Mouse (Mus musculus) liver, embryonic 16.5 days (tissue): ENCODE data around the gene Prss8. TPM values are rescaled to one million over a fixed set of nuclear protein-coding genes. Genes with fewer than 3 reads are reported as not detected.
A peak's percentile ranks its signal among the peaks of the same experiment; 100 is the strongest.

Source experiments
- ATAC-seq: fragments of 200-750 bp; cut with Nextera tagmentation; 2 replicates; pipeline ENCODE4 v1.8.0; 2017; ENCODE audit warnings: low read depth, mild to moderate bottlenecking, moderate number of reproducible peaks, moderate library complexity
- H3K27ac ChIP-seq: fragments of 300-500 bp; sonication (generic); 2 replicates; pipeline ENCODE4 v1.5.1; 2014; ENCODE audit warnings: mild to moderate bottlenecking, low read length
- H3K27me3 ChIP-seq: fragments of 300-500 bp; sonication (generic); 2 replicates; pipeline ENCODE4 v1.6.1; 2014; ENCODE audit warnings: low read depth, low read length, mixed read lengths; ENCODE audit not compliant: control insufficient read depth, insufficient read depth
- H3K36me3 ChIP-seq: fragments of 300-500 bp; sonication (generic); 2 replicates; pipeline ENCODE4 v1.6.1; 2014; ENCODE audit warnings: mild to moderate bottlenecking; ENCODE audit not compliant: control insufficient read depth, insufficient read depth
- H3K4me1 ChIP-seq: fragments of 300-500 bp; sonication (generic); 2 replicates; pipeline ENCODE4 v1.6.1; 2014; ENCODE audit warnings: low read depth, low read length, mixed read lengths; ENCODE audit not compliant: control insufficient read depth
- H3K4me2 ChIP-seq: fragments of 300-500 bp; sonication (generic); 2 replicates; pipeline ENCODE4 v1.6.1; 2014; ENCODE audit warnings: low read depth, low read length, mixed read lengths
- H3K4me3 ChIP-seq: fragments of 300-500 bp; sonication (generic); 2 replicates; pipeline ENCODE4 v1.5.1; 2014; ENCODE audit warnings: low read depth, mild to moderate bottlenecking, low read length
- H3K9ac ChIP-seq: fragments of 300-500 bp; sonication (generic); 2 replicates; pipeline ENCODE4 v1.6.1; 2014; ENCODE audit warnings: low read depth, low read length
- H3K9me3 ChIP-seq: fragments of 300-500 bp; sonication (generic); replicated peaks from 2 replicates; pipeline ENCODE4 v1.6.1; 2016; ENCODE audit warnings: low read length; ENCODE audit not compliant: control insufficient read depth
- WGBS: fragments of 180-500 bp; shearing (Covaris S2); extraction: QIAGEN DNeasy Blood & Tissue Kit; methylation state at CpG from one replicate; pipeline ENCODE4 v1.1.7; 2014; ENCODE audit not compliant: insufficient replicate concordance; 5-methylcytosine and 5-hydroxymethylcytosine counted together
- polyA plus RNA-seq: library from polyadenylated mRNA; unstranded; fragments of >200 nt; fragmentation: Nextera tagmentation; extraction: Ambion mirVana; gene quantifications from 2 replicates; pipeline ENCODE4 v1.2.1, GENCODE M21; 2015

Gene Prss8
- polyA plus RNA-seq, 1 experiment from 2014 or later, result 18.5 TPM

DNA sequence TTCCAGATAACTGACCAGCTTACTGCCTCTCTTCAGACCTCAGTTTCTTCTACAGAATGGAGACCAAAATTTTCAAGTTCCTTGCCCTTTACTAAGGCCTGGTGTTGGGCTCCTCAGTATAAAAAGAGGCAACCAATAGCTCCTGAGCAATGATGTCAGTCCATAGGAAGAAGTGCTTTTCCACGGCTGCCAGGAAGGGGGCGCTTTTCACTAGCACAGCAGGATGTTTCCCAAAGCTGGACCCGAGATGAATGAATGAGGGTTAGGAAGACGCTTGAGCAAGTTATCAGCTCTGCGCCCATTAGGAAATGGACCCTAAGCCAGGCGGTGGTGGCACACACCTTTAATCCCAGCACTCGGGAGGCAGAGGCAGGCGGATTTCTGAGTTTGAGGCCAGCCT, 8.4 kb downstream of the Prss8 start:
- H3K36me3 ChIP-seq, result no peaks in the 10 kb centered on the region
- H3K27ac ChIP-seq, result no peak overlapping the region; the same call in 1 of the 2 replicates
- ATAC-seq, result no peak

DNA sequence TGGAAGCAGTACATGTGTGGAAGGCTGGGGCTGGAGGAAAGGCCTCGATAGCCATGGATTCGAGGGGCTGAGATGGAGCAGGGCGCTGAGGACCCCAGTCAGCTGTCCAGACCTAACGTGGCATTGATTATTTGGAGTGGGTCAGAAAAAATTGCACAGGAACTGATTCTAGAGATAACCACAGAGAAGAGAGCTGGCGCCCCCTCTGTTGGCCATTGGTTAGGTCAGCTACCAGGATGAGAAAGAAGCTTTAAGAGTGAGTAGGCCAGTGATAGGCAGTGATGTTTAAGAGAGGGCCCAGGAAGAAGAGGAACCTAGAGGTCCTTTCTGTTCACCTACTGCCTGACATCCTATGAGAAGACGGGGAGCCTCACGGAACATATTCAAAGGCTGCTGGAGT, 10.6 kb downstream of the Prss8 start:
- ATAC-seq, result no peak
- Histone ChIP-seq H3K4me1 (peaks cover 4% of the 10 kb centered on the region), H3K36me3 (peaks cover 5% of the 10 kb centered on the region; the same call in 1 of the 2 replicates), H3K4me2 (no peak overlapping the region), H3K27ac (no peak overlapping the region), H3K27me3 (no peaks in the 10 kb centered on the region), H3K4me3 (no peak overlapping the region), H3K9me3 (no peaks in the 10 kb centered on the region), H3K9ac (no peak overlapping the region)
- WGBS, result 56% methylated on average over 7 of the region's 7 CpGs

More for the DNA sequence above, 8.4 kb downstream of the Prss8 start:
- Histone ChIP-seq H3K9ac (no peak overlapping the region), H3K27me3 (no peaks in the 10 kb centered on the region), H3K4me1 (peaks cover 4% of the 10 kb centered on the region), H3K9me3 (no peaks in the 10 kb centered on the region), H3K4me3 (no peak overlapping the region), H3K4me2 (no peak overlapping the region)
- WGBS, result 37% methylated on average over 8 of the region's 8 CpGs

GRCm38 (mm10) chr7:127918203-127918602, 11.7 kb downstream of the Prss8 start:
- no peak overlapping the region for H3K27ac ChIP-seq
- no peak for ATAC-seq
- H3K9me3 ChIP-seq, result no peaks in the 10 kb centered on the region
- 37% methylated on average over 3 of the region's 3 CpGs for WGBS
- no peaks in the 10 kb centered on the region for H3K27me3 ChIP-seq
- H3K4me2 ChIP-seq, result no peak overlapping the region
- H3K4me3 ChIP-seq, result no peak overlapping the region
- peaks cover 3% of the 10 kb centered on the region for H3K4me1 ChIP-seq
- no peak overlapping the region for H3K9ac ChIP-seq
- H3K36me3 ChIP-seq, result peaks cover 5% of the 10 kb centered on the region; the same call in 1 of the 2 replicates

GRCm38 (mm10) chr7:127915293-127915692, 14.6 kb downstream of the Prss8 start:
- Histone ChIP-seq H3K9me3 (no peaks in the 10 kb centered on the region), H3K27ac (no peak overlapping the region), H3K4me2 (no peak overlapping the region), H3K4me3 (no peak overlapping the region), H3K36me3 (peaks cover 5% of the 10 kb centered on the region; the same call in 1 of the 2 replicates), H3K4me1 (peaks cover 10% of the 10 kb centered on the region), H3K9ac (no peak overlapping the region), H3K27me3 (no peaks in the 10 kb centered on the region)
- WGBS, result 83% methylated on average over 12 of the region's 12 CpGs
- ATAC-seq, result no peak

GRCm38 (mm10) chr7:127912938-127913337, 17.0 kb downstream of the Prss8 start:
- Histone ChIP-seq H3K27me3 (no peaks in the 10 kb centered on the region), H3K9me3 (no peaks in the 10 kb centered on the region), H3K9ac (peak overlapping the region; percentile 76), H3K4me2 (peak overlapping the region; percentile 74), H3K4me3 (peak overlapping the region; percentile 88), H3K27ac (peak overlapping the region; percentile 82), H3K36me3 (peaks cover 17% of the 10 kb centered on the region), H3K4me1 (peaks cover 10% of the 10 kb centered on the region)
- ATAC-seq, result no peak
- 3% methylated on average over 4 of the region's 4 CpGs for WGBS

DNA sequence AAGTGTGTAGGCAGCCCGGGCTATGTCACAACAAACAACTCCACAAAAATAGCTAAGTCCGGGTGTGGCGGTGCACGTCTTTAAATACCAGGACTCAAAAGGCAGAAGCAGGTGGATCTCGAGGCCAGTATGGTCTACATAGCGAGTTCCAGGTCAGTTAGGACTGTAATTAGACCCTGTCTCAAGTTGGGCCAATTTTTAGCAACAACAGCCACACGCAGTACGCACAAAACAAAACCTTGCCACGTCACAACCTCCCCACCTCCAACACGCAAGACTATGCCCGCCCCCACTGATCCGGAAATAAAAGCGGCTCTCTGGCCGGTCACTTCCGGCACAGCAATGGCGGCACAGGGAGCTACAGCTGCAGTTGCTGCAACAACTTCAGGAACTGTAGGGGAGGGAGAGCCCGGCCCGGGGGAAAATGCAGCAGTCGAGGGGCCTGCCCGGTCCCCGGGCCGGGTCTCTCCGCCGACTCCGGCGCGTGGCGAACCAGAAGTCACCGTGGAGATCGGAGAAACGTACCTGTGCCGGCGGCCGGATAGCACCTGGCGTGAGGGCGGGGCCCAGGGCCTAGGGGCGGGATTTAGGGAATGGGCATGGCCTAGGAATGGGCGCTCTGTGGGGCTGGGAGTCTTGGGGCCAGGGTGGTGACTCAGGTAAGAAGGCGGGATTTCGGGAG, 17.6 kb downstream of the Prss8 start, which contains the start of gene Kat8:
Gene Kat8 (plus strand): TSS at position 327 of the 682 bp plus-strand sequence.
- Histone ChIP-seq H3K9ac (peak within 1 kb of the TSS; percentile 76), H3K27me3 (no peaks in the 10 kb centered on the region), H3K4me3 (peak within 1 kb of the TSS; percentile 88), H3K4me1 (peaks cover 10% of the 10 kb centered on the region), H3K36me3 (peaks cover 24% of the 10 kb centered on the region), H3K9me3 (no peaks in the 10 kb centered on the region), H3K4me2 (peak within 1 kb of the TSS; percentile 74), H3K27ac (peak within 1 kb of the TSS; percentile 82)
- peak; percentile 97 for ATAC-seq
- under 1% methylated on average over 40 of the region's 40 CpGs for WGBS

DNA sequence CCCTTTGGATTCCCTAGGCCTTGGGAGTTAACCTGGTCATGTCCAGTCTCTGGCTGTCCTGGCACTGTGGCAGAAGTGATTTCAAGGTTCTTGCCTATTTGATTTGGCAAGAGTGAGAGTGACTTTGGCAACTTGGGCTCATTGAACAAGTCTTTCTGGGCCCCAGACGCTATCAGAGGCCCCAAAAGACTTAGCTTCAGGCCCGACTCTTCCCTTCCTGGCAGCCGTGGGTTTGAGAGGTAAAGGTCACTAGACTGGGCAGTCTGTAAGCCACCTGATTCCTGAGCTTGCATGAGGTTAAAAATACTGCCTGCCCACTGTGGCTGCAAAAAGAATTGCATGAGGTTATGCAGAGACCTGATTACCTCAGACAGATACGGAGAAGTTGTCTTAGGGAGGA, 21.2 kb downstream of the Prss8 start:
- no peak overlapping the region for H3K4me2 ChIP-seq
- H3K9me3 ChIP-seq, result no peaks in the 10 kb centered on the region
- H3K4me1 ChIP-seq, result peaks cover 23% of the 10 kb centered on the region
- no peak overlapping the region for H3K27ac ChIP-seq
- 73% methylated on average over 4 of the region's 4 CpGs for WGBS
- no peak for ATAC-seq
- H3K9ac ChIP-seq, result no peak overlapping the region
- no peak overlapping the region for H3K4me3 ChIP-seq
- H3K27me3 ChIP-seq, result no peaks in the 10 kb centered on the region
- peaks cover 40% of the 10 kb centered on the region for H3K36me3 ChIP-seq

GRCm38 (mm10) chr7:127907939-127908338, 22.0 kb downstream of the Prss8 start:
- 82% methylated on average over 12 of the region's 12 CpGs for WGBS
- no peak for ATAC-seq
- Histone ChIP-seq H3K36me3 (peaks cover 40% of the 10 kb centered on the region), H3K4me1 (peaks cover 17% of the 10 kb centered on the region), H3K27ac (no peak overlapping the region), H3K9me3 (no peaks in the 10 kb centered on the region), H3K4me2 (no peak overlapping the region), H3K4me3 (no peak overlapping the region), H3K9ac (no peak overlapping the region), H3K27me3 (no peaks in the 10 kb centered on the region)

DNA sequence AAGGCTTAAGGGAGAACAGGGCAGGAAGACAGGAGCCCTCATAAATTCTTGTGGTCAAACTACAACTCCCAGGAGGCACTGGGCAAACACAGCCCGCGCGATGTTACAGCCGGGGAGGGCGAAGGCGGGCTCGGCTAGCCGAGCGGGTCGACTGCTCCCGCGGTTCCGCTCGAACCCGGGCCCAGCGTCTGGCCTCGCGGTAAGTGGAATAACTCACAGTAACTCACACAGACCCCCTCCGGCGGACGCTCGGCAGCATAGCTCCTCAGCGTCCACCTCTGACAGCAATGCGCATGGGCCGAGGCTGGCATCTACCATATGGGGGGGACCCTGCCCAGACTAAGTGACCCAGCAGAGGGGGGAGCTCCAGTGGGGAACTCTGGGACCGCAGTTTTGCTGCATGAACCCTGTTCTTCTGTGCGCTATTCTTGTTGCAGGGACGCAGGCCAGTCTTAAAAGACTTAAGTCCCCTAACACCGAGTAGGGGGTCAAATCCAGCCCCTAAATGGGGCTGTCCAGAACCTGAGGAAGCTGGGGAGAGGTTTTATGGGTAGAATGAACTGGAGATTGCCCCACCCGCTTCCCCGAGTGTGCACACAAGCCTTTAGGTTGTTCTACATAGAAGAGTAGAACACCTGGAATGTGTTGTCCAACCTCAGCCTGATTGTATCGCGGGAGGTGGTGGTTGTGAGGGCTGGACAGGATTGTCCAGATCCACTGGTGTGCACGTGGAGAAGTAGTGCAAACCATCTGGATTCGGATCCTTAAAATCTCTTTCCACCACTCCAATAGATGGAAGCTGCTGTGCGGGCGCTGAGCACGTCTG, 25.7 kb downstream of the Prss8 start, which contains the start of gene Bckdk:
Gene Bckdk (plus strand): TSS at position 112 of the 826 bp plus-strand sequence.
- peak; percentile 82 for ATAC-seq
- 7% methylated on average over 38 of the region's 38 CpGs for WGBS
- Histone ChIP-seq H3K9me3 (no peaks in the 10 kb centered on the region), H3K4me3 (peak within 1 kb of the TSS; percentile 87), H3K36me3 (peaks cover 33% of the 10 kb centered on the region), H3K27ac (peak within 1 kb of the TSS; percentile 86), H3K27me3 (no peaks in the 10 kb centered on the region), H3K4me1 (peaks cover 31% of the 10 kb centered on the region), H3K9ac (peak within 1 kb of the TSS; percentile 94), H3K4me2 (peak within 1 kb of the TSS; percentile 86)
